Mouse (Mus musculus) midbrain, embryonic 14.5 days (tissue): ENCODE results near the gene Sec14l4. TPM values are rescaled to one million over a fixed set of nuclear protein-coding genes. Genes with fewer than 3 reads are reported as not detected.

Experiments
- ATAC-seq: fragments of 200-750 bp; cut with Nextera tagmentation; 2 replicates; pipeline ENCODE4 v1.8.0; 2017; ENCODE audit warnings: moderate number of reproducible peaks, moderate library complexity; ENCODE audit not compliant: low FRiP score, low TSS enrichment
- DNase-seq: peaks from one replicate; pipeline ENCODE4 v3.0.0-alpha.2; 2015
- H3K27ac ChIP-seq: fragments of 300-500 bp; sonication (generic); replicated peaks from 2 replicates; pipeline ENCODE4 v1.5.1; 2014; ENCODE audit warnings: mild to moderate bottlenecking, low read depth, low read length, moderate library complexity
- H3K27me3 ChIP-seq: fragments of 300-500 bp; sonication (generic); 2 replicates; pipeline ENCODE4 v1.6.1; 2014; ENCODE audit warnings: low read length, control low read depth, mixed read lengths; ENCODE audit not compliant: control insufficient read depth, insufficient read depth
- H3K36me3 ChIP-seq: fragments of 300-500 bp; sonication (generic); 2 replicates; pipeline ENCODE4 v1.6.1; 2014; ENCODE audit warnings: low read length, control low read depth; ENCODE audit not compliant: control insufficient read depth, insufficient read depth
- H3K4me1 ChIP-seq: fragments of 300-500 bp; sonication (generic); 2 replicates; pipeline ENCODE4 v1.6.1; 2014; ENCODE audit warnings: mild to moderate bottlenecking, antibody characterized with exemption, low read length, control low read depth; ENCODE audit not compliant: control insufficient read depth, insufficient read depth
- H3K4me2 ChIP-seq: fragments of 300-500 bp; sonication (generic); 2 replicates; pipeline ENCODE4 v1.6.1; 2014; ENCODE audit warnings: mild to moderate bottlenecking, low read length, moderate library complexity
- H3K4me3 ChIP-seq: fragments of 300-500 bp; sonication (generic); replicated peaks from 2 replicates; pipeline ENCODE4 v1.5.1; 2014; ENCODE audit warnings: low read depth, low read length
- H3K9ac ChIP-seq: fragments of 300-500 bp; sonication (generic); replicated peaks from 2 replicates; pipeline ENCODE4 v1.6.1; 2014; ENCODE audit warnings: mild to moderate bottlenecking, low read length, moderate library complexity
- H3K9me3 ChIP-seq: fragments of 300-500 bp; sonication (generic); 2 replicates; pipeline ENCODE4 v1.6.1; 2016; ENCODE audit warnings: low read length, control low read depth, mixed read lengths; ENCODE audit not compliant: control insufficient read depth
- WGBS: fragments of 180-500 bp; shearing (Covaris S2); extraction: QIAGEN DNeasy Blood & Tissue Kit; methylation state at CpG from one replicate; pipeline ENCODE4 v1.1.7; 2014; 5-methylcytosine and 5-hydroxymethylcytosine counted together
- polyA plus RNA-seq: library from polyadenylated mRNA; unstranded; fragments of >200 nt; fragmentation: Nextera tagmentation; extraction: Ambion mirVana; gene quantifications from 2 replicates; pipeline ENCODE4 v1.2.1, GENCODE M21; 2014

The Sec14l4 gene
- polyA plus RNA-seq, 1 experiment from 2014 or later: not detected

GRCm38 (mm10) chr11:4097091-4097621, 65.9 kb downstream of the Sec14l4 start:
- H3K9ac ChIP-seq: peak overlapping the region; percentile 78
- H3K27me3 ChIP-seq: no peaks in the 10 kb centered on the region
- 25% methylated on average over 10 of the region's 10 CpGs for WGBS
- peak overlapping the region; percentile 44 for H3K4me3 ChIP-seq
- H3K4me2 ChIP-seq: peak overlapping the region; percentile 77
- peaks cover 18% of the 10 kb centered on the region for H3K4me1 ChIP-seq
- H3K36me3 ChIP-seq: no peaks in the 10 kb centered on the region
- no peak for DNase-seq
- no peaks in the 10 kb centered on the region for H3K9me3 ChIP-seq
- peak; percentile 49 for ATAC-seq
- peak overlapping the region; percentile 89 for H3K27ac ChIP-seq

Other genes with a start within 250 kb of the Sec14l4 start
- 21.2 and 30.0 TPM in 2 replicates for gene Osbp2, start 167.6 kb upstream of the Sec14l4 start, polyA plus RNA-seq
- gene 4921536K21Rik, start 136.4 kb upstream of the Sec14l4 start, polyA plus RNA-seq: 0.35 TPM in 1 of 2 replicates, not detected in the other
- gene Dusp18, start 136.2 kb upstream of the Sec14l4 start, polyA plus RNA-seq: 33.7 and 38.1 TPM in 2 replicates
- gene Slc35e4, start 116.8 kb upstream of the Sec14l4 start, polyA plus RNA-seq: 10.8 and 14.5 TPM in 2 replicates
- gene Tcn2, start 99.3 kb upstream of the Sec14l4 start, polyA plus RNA-seq: 11.7 and 21.2 TPM in 2 replicates
- gene Pes1, start 67.5 kb upstream of the Sec14l4 start, polyA plus RNA-seq: 39.2 and 54.4 TPM in 2 replicates
- 0.24 TPM in 1 of 2 replicates, not detected in the other for gene 4930556J24Rik, start 54.7 kb upstream of the Sec14l4 start, polyA plus RNA-seq
- gene Gal3st1, start 47.8 kb upstream of the Sec14l4 start, polyA plus RNA-seq: 3.6 and 4.2 TPM in 2 replicates
- 0.38 and 0.77 TPM in 2 replicates for gene Sec14l3, start 33.4 kb downstream of the Sec14l4 start, polyA plus RNA-seq
- gene Mtfp1, start 64.0 kb downstream of the Sec14l4 start, polyA plus RNA-seq: 7.6 and 9.1 TPM in 2 replicates
- gene Sec14l2, start 92.0 kb downstream of the Sec14l4 start, polyA plus RNA-seq: 2.0 and 3.3 TPM in 2 replicates
- gene Rnf215, start 103.7 kb downstream of the Sec14l4 start, polyA plus RNA-seq: 52.7 and 52.9 TPM in 2 replicates
- 4.8 and 7.1 TPM in 2 replicates for gene Ccdc157, start 128.8 kb downstream of the Sec14l4 start, polyA plus RNA-seq
- gene Sf3a1, start 128.9 kb downstream of the Sec14l4 start, polyA plus RNA-seq: 47.6 and 64.3 TPM in 2 replicates
- gene Tbc1d10a, start 155.3 kb downstream of the Sec14l4 start, polyA plus RNA-seq: 21.5 and 23.8 TPM in 2 replicates
- gene Castor1, start 186.8 kb downstream of the Sec14l4 start, polyA plus RNA-seq: 1.6 and 2.1 TPM in 2 replicates
- gene Osm, start 205.0 kb downstream of the Sec14l4 start, polyA plus RNA-seq: 0.12 TPM in 1 of 2 replicates, not detected in the other
- not detected in 2 replicates for gene Lif, start 226.1 kb downstream of the Sec14l4 start, polyA plus RNA-seq